Mouse (Mus musculus) kidney, adult 9 months (tissue): ENCODE measurements at regions not wholly inside any gene's neighbourhood (a gene's known extent, or its start where the extent isn't known, plus 50 kb on each side); places are given as distances from the start of the nearest gene placed in this dataset.

Experiments used
- DNase-seq: peaks from one replicate; pipeline ENCODE4 v3.0.0; 2022

GRCm38 (mm10) chr9:102449366-102449765, 56.2 kb upstream of the Ky start:
- DNase-seq: no peak

GRCm38 (mm10) chr9:102446066-102446465, 59.5 kb upstream of the Ky start:
- DNase-seq: no peak

- DNase-seq: no peak
Measured at GRCm38 (mm10) chr9:102442198-102442842, 63.2 kb upstream of the Ky start.

- no peak for DNase-seq
Measured at GRCm38 (mm10) chr9:102437641-102438040, 67.9 kb upstream of the Ky start.

GRCm38 (mm10) chr9:102436378-102436777, 69.2 kb upstream of the Ky start:
- DNase-seq: peak; percentile 13

DNA sequence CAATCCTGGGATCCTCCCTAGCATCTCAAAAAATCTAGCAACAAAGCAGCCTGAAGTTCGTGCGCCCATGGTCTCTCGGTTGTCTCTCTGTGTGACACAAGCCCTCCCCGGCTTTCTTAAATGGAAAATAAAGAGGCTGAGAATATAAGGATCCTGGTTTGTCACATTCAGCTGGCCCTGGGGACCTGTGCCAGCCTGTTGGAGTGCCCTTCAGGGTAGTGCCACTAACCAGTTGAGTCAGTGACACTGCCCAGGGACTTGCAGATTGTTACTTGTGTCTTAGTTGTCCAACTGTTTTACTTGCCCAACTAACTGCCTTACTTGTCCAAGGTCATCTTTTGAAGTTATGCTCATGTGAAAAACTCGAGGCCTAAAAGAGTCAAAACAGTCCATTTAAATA, 73.5 kb upstream of the Ephb1 start:
- no peak for DNase-seq

DNA sequence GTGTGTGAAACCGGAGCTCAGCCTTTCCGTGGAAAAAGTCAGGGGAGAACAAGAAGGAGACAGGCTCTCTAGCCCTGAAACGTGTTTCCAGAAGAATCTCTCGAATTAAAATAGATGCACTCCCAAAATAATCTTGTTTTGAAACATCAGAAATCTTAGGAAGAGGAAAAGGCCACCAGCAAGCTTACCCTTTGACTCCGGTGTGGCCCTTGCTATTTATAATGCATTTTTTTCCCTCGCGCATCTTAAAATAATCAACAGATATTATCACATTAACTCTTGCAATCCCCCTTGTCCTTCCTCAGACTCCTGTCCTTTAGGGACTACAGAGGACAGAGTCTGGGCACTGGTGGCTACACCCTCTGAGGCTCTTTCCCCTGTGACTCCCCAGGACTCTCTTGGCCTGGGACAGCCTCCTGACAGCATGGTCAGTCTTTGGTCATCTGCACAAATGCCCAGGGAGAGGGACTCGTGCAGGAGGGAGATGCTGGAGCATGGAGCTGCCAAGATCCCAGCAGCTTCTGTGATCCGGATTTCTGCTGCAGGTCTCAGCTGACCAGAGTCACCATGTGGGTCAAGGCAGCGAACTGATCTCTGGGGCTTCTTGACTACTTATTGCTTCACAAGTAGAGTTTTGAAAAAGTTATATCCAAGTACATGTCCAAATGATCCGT, 70.3 kb upstream of the Ephb1 start:
- DNase-seq: no peak

GRCm38 (mm10) chr9:102423919-102424671, 69.6 kb upstream of the Ephb1 start:
- no peak for DNase-seq

DNA sequence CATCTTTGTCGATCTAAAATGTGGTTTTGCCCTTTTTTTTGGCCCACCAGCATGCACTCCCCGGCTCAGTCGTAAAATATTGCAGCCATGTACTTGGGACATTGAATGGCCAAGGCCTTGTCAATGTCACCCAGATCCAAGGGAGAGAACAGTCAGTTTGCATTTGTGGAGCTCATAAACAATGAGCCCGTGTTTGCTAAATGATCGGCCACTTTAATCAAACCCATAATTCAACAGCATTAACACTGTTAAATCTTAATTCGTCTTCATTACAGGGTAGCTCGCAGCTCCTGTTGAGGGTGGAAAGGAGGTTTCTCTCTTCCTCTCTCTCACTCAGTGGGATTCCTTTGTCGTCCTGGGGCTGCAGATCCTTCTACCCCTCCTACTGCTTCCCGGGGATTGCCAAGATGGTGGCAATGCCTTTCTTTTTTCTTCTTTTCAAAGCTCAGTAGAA, 69.0 kb upstream of the Ephb1 start:
- no peak for DNase-seq

GRCm38 (mm10) chr9:102421826-102422225, 67.3 kb upstream of the Ephb1 start:
- no peak for DNase-seq

DNA sequence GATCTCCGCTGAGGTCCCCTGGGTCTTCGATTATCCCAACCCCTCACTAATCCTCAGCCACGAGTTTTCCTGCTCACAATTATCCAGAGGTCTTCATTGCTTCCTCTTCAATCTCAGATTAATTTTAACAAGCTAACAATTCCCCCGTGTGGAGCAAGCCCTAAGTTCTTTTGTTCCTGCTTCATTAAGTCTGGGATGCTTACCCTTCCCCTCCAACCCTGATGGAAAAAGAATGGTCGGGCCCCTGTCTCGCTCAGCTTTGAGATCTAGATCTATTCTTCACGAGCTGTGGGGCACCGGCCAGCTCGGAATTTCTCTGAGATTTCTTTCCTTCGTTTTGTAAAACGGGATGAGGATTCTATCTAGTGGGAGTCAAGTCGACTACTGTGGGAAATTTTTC, 65.7 kb upstream of the Ephb1 start:
- no peak for DNase-seq

DNA sequence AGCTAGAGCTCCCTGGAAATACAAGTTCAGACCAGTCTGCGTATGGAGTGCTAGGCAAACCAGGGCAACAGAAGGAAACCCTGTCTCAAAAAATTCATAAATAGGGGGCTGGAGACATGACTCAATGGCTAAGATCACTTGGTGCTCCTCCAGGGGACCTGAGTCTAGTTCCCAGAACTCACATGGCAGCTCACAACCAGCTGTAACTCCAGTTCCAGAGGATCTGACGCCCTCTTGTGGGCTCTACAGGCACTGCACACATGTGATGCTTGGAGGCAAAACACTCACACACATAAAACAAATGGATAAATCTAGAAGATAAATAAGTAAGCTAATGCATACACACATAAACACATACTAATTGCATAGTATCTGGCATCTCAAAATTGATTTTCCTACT, 59.1 kb upstream of the Ephb1 start:
- no peak for DNase-seq

GRCm38 (mm10) chr9:102410666-102411065, 56.2 kb upstream of the Ephb1 start:
- no peak for DNase-seq

DNA sequence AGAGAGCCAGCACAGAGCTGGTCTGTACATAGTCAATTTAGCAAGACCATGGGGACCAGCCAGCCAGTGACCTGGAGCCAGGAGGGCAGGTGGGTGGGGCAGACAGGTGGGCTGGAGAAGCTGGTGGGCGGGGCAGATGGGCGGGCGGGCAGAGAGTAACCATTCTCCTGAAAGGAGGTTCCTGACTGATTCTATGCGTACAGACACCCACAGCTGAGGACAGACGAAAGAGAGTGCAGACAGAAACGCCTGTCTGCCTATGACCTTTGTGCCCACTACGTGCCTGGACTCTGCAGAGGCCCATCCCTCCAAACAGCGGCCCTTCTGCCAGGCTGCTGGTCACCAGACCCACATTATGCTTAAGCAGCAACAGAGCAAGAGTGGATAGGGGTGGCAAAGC, 51.5 kb upstream of the Ephb1 start:
- peak; percentile 57 for DNase-seq
